Mouse (Mus musculus) neutrophil, adult 59 days (primary cell): ENCODE data around the gene Sirt3. TPM values are rescaled to one million over a fixed set of nuclear protein-coding genes. Genes with fewer than 3 reads are reported as not detected.

Source experiments
- total RNA-seq, 2 experiments: library from RNA; stranded (reverse); gene quantifications; 1 replicate in 1 of 2; 2 replicates in 1 of 2; pipeline ENCODE4 v1.2.4; 2023

Sirt3 gene
- 10 to 100 TPM in 1 of 2 experiments, 1 to 10 TPM in 1; 9.6 to 13.1 TPM for total RNA-seq

DNA sequence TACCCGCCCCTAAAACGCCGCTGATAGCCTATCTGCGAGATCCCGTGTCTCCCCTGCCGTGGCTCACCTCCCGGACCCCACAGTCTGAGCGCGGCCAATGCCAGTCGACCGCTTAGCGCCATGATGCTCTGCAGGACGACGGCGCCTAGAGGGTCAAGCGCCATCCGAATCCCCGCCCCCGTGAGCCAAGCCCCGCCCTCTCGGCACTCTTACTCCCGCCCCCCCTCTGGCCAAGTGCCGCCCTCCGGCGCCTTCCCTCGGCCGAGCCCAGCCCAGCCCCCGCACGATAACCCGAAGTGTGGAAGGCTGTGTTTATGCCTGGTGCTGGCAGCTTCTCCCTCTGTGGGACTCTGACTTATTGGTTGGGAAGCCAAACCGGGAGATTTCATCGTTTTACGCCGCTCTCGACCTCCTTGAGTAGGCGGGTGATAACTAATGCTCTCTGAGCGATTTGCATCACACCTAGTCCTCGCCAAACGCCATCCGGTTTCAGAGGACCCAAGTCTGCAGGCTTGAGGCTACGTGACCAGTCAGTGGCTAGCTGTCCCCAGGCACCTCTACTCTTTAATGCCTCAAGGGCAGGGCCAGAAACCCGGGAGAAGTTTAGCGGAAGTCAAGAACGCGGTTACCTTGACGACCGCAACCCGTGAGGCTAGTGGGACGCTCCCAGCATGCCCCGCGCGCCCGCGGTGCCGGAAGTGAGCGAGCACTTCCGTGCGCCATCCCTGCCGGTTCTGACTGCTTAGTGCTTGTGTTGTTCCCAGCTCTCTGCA lies at the start of gene Sirt3, which contains the start of gene Psmd13:
Sirt3 (minus strand) TSS at position 614 of the 773 bp plus-strand sequence.
Psmd13 (plus strand) TSS at position 273 of the 773 bp plus-strand sequence.

DNA sequence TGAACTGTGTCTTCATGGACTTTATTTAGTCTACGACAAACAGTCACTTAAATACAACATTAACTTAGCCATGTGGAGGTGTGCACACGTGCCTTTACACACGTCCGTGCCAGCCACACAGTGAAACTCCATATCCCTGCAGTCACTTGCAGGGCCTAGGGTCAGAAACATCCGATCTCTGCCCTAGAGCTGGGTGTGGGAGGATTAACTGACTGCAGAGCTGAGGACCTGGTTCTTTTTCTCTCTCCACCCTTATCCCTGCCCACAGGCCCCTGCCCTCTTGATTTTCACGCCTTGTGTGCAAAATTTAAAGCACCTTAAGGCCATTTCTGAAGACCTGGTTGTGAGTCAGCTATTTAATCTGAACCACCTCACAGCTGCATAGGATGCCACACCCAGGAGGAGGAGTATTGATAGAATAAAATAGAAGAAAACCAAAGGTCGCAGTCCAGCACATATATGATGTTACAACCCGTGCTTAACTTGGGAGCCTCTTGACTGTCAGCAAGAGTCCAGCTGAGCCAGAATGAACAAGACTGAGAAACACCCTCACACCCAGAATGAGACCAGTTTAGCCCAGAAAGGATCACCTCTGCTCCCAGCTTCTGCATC lies 38.4 kb upstream of the Sirt3 start, which contains the start of gene Nlrp6:
Nlrp6 (plus strand) TSS at position 485 of the 612 bp plus-strand sequence.

DNA sequence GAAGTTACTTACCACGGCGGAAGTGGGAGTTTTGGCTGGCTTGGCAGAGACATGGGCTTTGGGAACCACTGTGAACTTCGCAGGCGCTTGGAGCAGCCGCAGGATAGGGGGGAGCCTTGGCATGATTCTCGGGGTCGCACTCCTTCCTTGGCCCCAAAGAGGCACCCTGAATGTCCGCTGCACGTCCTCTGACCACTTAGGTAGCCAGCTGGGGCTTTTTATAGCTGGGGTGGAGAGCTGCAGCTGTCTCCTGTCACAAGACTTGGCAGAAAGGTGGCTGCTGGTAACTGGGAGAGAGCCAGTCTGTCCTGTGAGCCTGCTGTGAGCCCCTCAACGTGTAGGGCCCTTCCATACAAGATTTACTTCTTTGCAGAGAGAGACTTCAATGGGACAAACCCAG lies 18.1 kb upstream of the Sirt3 start, which contains the start of gene Cox8b:
Cox8b (minus strand) TSS at position 227 of the 400 bp plus-strand sequence.

DNA sequence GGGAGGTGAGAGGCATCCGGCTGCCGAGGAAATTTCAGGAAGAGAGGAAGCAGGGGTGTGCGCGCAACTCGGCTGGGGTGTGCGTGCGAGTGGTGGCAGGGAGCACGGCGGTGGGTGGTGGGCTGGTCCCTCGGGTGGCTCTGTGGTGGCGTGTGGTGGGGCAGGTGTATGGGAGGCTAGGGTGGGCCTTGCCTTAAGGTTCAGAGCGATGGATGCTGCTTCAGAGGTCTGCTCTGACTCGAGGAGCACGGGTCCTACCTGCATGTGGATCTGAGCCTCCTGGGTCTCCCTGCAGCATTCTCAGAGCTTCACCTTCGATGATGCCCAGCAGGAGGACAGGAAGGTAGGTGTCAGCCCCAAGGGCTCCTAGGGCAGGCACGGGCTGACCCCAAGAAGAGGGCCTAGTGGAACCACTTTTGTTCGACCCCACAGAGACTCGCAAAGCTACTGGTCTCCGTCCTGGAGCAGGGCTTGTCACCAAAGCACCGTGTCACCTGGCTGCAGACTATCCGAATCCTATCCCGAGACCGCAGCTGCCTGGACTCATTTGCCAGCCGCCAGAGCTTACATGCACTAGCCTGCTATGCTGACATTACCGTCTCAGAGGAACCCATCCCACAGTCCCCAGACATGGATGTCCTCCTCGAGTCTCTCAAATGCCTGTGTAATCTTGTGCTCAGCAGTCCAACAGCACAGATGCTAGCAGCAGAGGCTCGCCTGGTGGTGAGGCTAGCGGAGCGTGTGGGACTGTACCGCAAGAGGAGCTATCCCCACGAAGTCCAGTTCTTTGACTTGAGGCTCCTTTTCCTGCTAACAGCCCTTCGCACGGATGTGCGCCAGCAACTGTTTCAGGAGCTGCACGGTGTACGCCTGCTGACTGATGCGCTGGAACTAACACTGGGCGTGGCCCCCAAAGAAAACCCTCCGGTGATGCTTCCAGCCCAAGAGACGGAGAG lies 24.3 kb downstream of the Sirt3 start, which contains the start of gene Bet1l:
Bet1l (minus strand) TSS at position 28 of the 956 bp plus-strand sequence.

DNA sequence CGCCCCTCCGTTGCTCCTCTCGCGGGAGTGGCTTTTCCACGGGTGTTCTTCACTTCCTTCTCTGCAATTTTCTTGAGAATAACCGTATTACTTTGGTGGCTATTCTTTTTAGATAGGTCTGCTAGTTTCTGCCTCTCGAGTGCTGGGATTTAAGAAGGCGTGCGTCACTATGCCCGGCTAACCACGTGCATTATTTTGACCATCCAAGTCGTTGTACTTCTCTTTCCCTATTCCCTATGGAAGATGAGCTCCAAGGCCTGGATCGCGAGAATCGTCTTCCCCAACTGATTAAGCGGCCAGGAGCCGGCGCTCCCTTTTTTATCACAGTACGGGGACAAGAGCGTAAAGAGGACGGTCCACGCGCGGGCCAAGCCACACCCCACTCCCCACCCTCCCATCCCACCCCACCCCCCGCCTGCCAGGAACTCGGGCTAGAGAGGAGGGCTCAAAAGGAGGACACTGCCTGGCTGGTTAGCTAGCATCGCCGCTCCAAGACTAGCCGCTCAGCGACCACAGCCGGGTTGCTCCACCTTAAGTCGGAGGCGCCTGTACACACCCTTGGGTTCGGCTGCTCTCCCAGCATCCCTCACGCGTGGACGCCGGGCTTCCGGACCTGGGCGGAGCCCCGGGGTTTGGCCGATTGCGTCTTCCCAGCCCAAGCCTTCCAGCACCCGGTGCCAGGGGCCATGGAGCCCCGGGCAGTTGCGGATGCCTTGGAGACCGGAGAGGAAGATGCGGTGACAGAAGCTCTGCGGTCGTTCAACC lies 25.1 kb downstream of the Sirt3 start, which contains the start of gene Ric8a:
Ric8a (plus strand) TSS at position 173 of the 765 bp plus-strand sequence.

DNA sequence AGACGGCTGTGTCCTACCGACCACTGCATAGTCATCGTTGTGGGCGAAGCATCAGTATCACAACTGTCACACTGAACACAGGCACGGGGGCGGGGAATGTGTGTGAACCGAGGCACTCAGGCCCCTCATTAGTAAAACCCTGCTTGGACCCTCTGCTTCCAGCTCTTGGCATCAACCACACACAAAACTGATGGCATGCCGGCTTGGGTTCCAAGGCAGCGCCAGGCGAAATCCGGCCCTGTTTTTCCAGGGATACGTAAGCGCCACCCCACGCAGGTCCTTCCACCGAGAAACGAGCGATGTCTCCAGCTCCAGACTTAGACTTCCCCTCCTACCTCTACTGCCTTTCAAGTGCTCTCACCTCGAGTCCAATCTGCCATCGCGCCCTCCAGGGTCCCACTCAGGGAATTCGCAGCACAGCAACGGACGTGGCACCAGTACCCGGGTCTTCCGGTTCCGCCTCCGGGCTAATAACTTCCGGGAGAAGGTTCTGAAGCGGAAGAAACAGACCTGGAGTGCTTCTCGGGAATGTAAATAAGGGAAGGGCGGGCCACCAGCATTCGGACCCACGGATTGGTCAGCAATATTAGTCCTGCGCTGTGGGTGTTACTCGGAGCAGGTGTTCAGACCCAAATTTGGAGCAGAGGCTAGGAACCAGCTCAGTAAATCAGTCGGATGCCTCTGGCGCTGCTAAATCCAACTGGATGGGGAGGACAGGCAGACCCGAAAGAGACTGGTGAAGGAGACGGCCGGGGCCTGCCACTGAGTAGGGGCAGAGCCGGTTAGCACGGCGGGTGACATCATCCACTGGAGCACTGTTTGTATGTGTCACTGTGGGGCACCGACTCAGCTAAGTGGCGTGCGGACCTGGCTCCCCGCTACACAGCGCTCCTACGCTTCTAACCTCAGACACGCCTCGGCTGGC lies 26.0 kb downstream of the Sirt3 start, which contains the start of gene Gm45785:
Gm45785 (minus strand) TSS at position 472 of the 925 bp plus-strand sequence.

DNA sequence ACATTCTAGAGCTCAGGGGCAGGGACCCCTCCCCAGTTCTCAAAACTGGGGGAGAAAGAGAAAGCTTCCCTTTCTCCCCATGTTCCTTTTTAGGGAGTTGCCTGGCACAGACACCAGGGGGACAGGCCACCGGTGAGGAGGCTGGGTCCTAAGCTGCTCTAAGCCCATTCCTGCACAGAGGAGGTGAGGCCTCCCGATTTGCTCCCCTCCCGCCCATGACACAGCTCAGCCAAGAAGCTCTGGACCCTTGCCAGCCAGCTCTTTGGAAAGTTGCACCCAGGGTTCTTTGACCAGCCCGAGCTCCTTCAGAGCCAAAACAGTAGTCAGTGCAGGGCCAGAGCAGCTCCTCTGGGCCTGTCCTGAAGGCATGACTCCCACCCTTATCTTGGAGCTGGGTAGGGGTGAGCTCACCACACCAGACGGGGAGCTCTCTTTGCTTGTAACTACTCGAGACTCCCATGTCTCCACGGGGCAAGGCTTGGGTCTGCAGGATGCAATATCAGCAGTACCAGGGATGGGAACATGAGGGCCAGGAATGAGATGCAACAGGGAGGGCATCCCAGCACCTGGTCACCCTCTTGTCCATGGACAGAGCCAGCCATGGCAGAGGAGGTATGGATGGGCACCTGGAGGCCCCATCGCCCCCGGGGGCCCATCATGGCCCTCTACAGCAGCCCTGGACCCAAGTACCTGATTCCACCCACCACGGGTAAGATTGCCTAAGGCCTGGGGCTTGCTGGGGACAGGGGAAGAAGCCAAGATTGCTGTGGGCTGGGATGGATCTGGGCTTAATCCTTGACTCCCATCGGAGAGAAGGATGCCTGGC lies 34.1 kb downstream of the Sirt3 start, which contains the start of gene Odf3:
Odf3 (plus strand) TSS at position 51 of the 826 bp plus-strand sequence.

DNA sequence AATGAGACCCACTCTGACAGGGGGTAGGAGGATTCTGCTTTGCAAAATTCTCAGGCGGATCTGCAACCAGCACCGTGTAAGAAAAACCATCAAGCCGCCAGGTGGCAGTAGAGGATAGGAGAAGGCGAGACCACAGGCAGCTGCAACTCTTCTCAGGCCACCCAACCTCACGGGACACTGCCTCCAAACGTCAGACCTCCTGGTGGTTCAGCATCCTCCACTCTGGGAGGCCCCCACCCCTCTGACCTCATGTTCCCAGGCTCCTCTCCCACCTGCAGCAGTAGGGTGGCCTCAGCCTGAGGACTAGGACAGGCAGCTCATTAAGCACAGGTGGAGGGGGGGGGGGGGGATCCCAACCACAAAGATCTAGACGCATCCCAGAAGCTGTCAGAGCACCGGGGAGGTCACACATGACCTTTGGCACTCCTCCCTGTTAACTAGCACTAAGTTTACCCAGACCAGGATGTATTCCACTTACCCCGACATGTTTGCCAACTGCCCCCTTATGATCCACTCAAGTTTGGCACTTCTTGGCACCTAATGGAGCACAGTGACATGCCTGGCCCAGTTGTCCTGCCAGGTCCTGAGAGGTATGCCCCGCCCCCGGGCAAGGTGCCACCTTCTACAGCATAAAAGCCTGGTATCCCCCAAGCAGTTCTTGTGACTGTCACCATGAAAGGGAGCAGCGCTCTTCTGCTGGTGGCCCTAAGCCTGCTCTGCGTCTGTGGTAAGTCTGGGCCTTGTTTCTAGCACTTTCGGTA lies 37.0 kb downstream of the Sirt3 start, which contains the start of gene Scgb1c1:
Scgb1c1 (plus strand) TSS at position 643 of the 761 bp plus-strand sequence.

DNA sequence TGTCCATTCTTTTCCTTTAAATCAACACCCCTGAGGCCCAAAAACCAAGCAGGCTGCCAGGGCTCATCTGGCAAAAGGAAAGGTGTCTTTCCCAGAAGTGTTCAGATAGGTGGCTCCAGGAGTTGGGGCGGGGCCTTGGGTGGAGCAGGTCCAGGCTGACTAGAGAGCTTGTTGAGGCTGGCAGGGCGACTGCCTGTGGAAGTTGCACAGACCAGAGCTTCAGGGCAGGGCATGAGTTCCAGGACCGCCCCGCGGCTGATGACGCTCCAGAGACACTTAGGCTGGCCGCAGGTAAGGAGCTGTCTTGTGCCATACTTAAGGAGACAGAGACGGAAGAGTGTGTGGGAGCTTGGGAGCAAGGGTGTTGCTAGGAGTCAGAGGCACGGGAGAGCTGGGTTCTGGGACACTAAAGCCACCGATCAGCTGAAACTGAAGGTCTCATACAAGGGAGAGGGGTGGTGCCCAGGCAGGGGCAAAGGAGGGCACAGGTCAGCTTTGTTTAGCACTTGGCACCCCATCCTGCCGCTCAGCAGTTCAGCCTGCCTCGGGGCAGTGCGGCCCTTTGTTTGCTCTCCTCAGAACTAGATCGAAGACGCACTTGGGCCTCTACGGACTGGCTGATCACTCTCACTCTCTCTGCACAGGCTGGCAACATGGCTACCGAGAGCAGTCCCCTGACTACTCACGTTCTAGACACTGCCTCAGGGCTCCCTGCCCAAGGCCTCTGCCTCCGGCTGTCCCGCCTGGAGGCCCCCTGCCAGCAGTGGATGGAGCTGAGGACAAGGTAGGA lies 46.9 kb downstream of the Sirt3 start, which contains the start of gene Urah:
Urah (plus strand) TSS at position 51 of the 790 bp plus-strand sequence.

DNA sequence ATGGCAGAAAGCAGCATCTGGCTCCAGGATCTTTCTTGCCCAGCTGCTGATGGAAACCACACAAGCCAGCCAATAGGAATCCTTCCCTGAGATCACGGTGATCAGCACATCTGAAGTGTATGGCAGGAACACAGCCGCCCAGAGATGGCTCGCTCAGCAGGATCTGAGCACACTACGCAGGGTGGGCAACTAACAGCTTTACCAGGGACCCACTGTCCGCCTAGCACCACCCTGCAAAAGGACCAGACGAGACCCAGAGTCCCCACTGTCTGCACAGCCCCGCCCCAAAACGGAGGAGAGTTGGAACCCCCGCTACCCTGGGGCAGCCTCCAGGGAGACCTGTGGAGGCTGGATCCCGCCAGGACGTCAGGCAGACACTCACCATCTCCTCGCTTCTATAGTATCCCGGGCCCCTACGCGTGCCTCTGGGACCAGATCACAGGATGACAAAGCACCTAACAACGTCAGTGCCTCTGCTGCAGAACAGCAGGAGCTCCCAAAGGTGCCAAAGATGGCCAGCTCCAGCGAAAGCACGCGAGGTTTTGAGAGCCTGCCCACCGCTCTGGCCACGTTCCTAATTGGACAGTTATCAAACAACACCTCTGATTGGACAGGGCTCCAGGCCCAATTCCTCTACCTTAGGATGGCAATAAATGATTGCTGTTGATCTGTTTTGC lies 60.3 kb downstream of the Sirt3 start, which contains the start of gene Zfp941:
Zfp941 (minus strand) TSS at position 526 of the 677 bp plus-strand sequence.

Other genes starting within 250 kb of the Sirt3 start
- not detected for gene Olfr53, start 235.9 kb downstream of the Sirt3 start, total RNA-seq
- gene Olfr539, start 222.4 kb downstream of the Sirt3 start, total RNA-seq, result not detected
- not detected for gene Olfr45, start 200.4 kb downstream of the Sirt3 start, total RNA-seq
- not detected for gene Olfr541, start 185.0 kb downstream of the Sirt3 start, total RNA-seq
- not detected for gene Cyp2e1, start 118.6 kb downstream of the Sirt3 start, total RNA-seq
- gene Syce1, start 94.5 kb downstream of the Sirt3 start, total RNA-seq, result not detected
- gene Zfp941, start 60.1 kb downstream of the Sirt3 start, total RNA-seq, result under 1 TPM; 0.11 to 0.13 TPM
- gene Urah, start 47.3 kb downstream of the Sirt3 start, total RNA-seq, result not detected
- gene Scgb1c1, start 36.8 kb downstream of the Sirt3 start, total RNA-seq, result not detected
- gene Odf3, start 34.5 kb downstream of the Sirt3 start, total RNA-seq, result not detected
- not detected for gene Gm45785, start 26.0 kb downstream of the Sirt3 start, total RNA-seq
- 100 to 1,000 TPM; 105 to 107 TPM for gene Ric8a, start 25.4 kb downstream of the Sirt3 start, total RNA-seq
- gene Bet1l, start 24.7 kb downstream of the Sirt3 start, total RNA-seq, result 10 to 100 TPM; 21.7 to 23.7 TPM
- gene Psmd13, start 341 bp downstream of the Sirt3 start, total RNA-seq, result 100 to 1,000 TPM; 100 to 112 TPM
- not detected for gene Cox8b, start 18.1 kb upstream of the Sirt3 start, total RNA-seq
- under 1 TPM; 0.09 to 0.16 TPM for gene Nlrp6, start 38.6 kb upstream of the Sirt3 start, total RNA-seq
- 10 to 100 TPM; 21.4 to 25.2 TPM for gene Pgghg, start 59.1 kb upstream of the Sirt3 start, total RNA-seq
- 1 to 10 TPM; 1.5 to 3.2 TPM for gene Ifitm5, start 68.0 kb upstream of the Sirt3 start, total RNA-seq
- not detected for gene Gm45717, start 73.6 kb upstream of the Sirt3 start, total RNA-seq
- gene Ifitm2, start 73.7 kb upstream of the Sirt3 start, total RNA-seq, result 100 to 1,000 TPM; 431 to 529 TPM
- gene Ifitm1, start 84.9 kb upstream of the Sirt3 start, total RNA-seq, result 100 to 1,000 TPM; 290 to 313 TPM
- gene Ifitm3, start 128.5 kb upstream of the Sirt3 start, total RNA-seq, result 100 to 1,000 TPM; 439 to 533 TPM
- 100 to 1,000 TPM; 869 to 973 TPM for gene Ifitm6, start 135.6 kb upstream of the Sirt3 start, total RNA-seq
- gene Gm17387, start 146.8 kb upstream of the Sirt3 start, total RNA-seq, result not detected
- gene B4galnt4, start 178.8 kb upstream of the Sirt3 start, total RNA-seq, result 1 to 10 TPM in 1 of 2 experiments, under 1 TPM in 1; 0.67 to 1.2 TPM
- 1 to 10 TPM; 3.6 to 5.5 TPM for gene Pkp3, start 195.9 kb upstream of the Sirt3 start, total RNA-seq
- 1 to 10 TPM; 6.6 to 7.4 TPM for gene Sigirr, start 218.3 kb upstream of the Sirt3 start, total RNA-seq
- not detected for gene Ano9, start 235.5 kb upstream of the Sirt3 start, total RNA-seq
- gene Ptdss2, start 240.1 kb upstream of the Sirt3 start, total RNA-seq, result 10 to 100 TPM in 1 of 2 experiments, 1 to 10 TPM in 1; 7.5 to 14.3 TPM